Mouse (Mus musculus) thymus, adult 2 months (tissue): ENCODE data around the gene 2810459M11Rik.

Experiments used
- CTCF ChIP-seq: fragments of 200-500 bp; IDR thresholded peaks from 2 replicates; pipeline ENCODE4 v1.5.1; 2012; ENCODE audit warnings: mild to moderate bottlenecking, control low read depth, low read length, moderate library complexity, borderline replicate concordance; ENCODE audit not compliant: control insufficient read depth, poor library complexity, insufficient read depth; ENCODE audit errors: extremely low read depth
- POLR2A ChIP-seq: fragments of 200-500 bp; IDR thresholded peaks from 2 replicates; pipeline ENCODE4 v1.6.1; 2012; ENCODE audit warnings: mild to moderate bottlenecking, low read length, control low read depth, moderate library complexity; ENCODE audit not compliant: control insufficient read depth, poor library complexity, insufficient read depth; ENCODE audit errors: extremely low read depth

DNA sequence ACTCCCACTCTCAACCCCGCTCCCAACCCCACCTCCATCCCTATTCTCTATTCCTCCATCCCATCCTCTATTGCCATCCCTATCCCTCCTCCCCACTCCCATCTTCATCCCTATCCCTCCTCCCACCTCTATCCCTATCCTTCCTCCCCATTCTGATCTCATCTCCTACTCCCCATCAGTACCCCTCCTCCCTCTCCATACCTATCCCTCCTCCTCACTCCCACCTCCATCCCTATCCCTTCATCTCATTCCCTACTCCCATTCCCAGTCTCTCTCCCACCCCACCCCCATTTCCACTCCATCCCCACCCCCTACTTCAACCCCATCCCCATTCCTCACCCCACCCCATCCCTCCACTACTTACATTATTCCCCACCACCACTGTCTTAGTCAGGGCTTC lies 48.4 kb upstream of the 2810459M11Rik start:
- TF ChIP-seq POLR2A (no peak), CTCF (no peak)
